Mouse (Mus musculus) layer of hippocampus, adult 8-10 months (tissue): Measurements from ENCODE around the gene Wfdc1. TPM values are rescaled to one million over a fixed set of nuclear protein-coding genes. Genes with fewer than 3 reads are reported as not detected.
A peak's percentile ranks its signal among the peaks of the same experiment; 100 is the strongest.

Source experiments
- DNase-seq, 2 experiments: peaks; one replicate each; pipeline ENCODE4 v3.0.0; 2022; ENCODE audit warnings: low spot score in 2 of 2
- total RNA-seq, 4 experiments: library from RNA; stranded (reverse); gene quantifications; 2 replicates each; pipeline ENCODE4 v1.2.4; 2022

Wfdc1 gene
- total RNA-seq, 4 experiments from 2014 or later: 5.9 to 7.8 (median 7.0) TPM

DNA sequence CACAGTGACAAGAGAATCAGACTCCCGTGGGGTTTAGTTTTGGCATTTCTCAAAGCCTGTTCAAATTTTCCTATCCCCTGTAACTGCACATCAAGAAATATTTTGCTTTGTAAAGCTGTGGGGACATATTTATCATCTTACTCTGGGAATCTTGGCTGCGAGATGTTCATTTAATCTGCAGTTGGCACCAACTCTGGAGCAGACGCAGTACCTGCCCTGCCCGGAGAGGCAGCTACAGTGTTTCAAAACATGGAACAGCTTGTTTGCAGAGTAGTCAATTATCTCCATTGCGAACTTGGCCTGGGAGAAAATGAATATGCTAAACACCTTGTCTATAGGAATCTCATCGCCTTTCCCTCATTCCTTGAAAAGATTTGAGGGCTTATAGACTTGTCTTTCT, 27.9 kb upstream of the Wfdc1 start:
- no peak for DNase-seq

- DNase-seq: no peak
Observed at GRCm38 (mm10) chr8:119639798-119640197, 26.4 kb upstream of the Wfdc1 start.

DNA sequence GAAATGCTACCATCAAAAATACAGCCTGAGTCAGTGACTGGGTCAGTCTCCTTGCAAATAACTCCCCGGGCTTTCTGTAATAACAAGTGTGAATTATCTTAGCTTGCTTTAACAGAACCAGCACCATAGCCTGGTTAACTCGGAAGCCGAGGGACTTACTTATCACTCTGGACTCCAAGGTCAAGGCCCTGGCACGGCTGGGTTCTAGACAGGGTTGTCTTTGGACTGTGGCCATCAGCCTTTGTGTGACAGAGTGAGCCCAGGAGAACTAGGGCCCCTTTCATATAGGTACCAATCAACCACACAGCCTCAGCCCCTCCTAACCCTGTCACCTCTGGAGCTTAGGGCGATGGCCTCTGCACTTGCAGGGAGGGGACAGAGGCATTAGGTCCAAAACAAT, 25.1 kb upstream of the Wfdc1 start:
- DNase-seq: no peak

GRCm38 (mm10) chr8:119642960-119643359, 23.2 kb upstream of the Wfdc1 start:
- DNase-seq: no peak

GRCm38 (mm10) chr8:119644429-119644960, 21.7 kb upstream of the Wfdc1 start:
- no peak for DNase-seq

DNA sequence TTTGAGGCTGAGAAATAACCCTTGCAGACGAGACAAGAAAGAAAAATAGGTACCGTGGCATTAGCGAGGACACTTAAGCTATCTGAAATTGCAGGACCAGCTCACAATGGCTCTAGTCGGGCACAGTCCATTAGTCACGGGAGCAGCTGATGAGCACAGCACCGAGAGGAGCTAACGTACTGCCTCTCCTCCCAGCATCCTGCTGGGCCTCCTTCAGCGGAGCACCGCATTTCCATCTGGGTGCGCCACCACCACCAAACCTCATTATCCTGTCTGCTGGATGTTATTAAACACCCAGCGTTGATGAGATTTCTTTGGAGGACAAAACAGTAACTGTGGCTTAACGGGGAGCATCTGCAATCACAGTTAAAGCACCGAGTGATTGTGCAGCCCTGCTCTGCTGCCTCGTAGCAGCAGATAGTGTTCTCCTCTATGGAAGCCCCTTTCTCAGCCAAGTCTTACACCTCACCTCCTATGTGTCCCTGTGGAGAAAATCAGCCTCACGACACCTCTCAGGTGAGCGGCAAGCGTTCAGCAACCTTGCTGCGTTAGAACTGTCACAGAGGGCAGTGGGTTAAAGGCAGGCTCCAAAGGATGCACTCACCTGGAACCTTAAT, 21.1 kb upstream of the Wfdc1 start:
- no peak for DNase-seq

DNA sequence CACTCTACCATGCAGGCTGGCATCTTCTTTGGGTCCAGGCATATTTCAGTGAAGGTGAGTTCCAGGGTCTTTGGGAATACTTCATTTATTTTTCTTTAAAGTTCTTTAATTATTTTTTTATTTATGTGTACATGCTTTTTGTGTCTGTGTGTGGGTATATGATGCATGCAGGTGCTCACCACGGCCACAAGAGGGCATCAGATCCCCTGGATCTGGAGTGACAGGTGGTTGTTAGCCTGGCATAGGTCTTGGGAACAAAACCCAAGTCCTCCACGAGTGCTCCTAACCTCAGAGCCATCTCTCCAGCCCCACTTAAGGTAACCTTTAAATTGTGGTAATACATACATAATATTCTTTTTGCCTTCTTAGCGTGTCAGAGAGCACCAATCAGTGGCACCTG, 20.0 kb upstream of the Wfdc1 start:
- DNase-seq: no peak

DNA sequence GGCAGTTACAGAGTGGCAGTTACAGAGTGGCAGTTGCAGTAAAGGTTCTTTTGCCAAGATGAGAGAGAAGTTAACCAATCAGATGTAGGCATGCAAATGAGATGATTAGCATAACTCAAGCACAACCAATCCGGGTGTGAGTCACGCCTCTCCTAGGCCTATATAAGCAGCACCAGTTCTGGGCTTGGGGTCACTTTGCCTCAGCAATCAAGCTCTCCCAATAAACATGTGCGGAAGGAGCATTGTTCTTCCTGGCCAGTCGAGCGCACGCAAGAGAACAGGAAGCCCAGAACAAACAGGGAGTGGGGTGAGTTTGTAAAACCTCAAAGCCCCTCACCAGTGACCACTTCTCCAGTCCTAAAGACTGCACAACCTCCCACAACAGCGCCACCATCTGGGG, 19.3 kb upstream of the Wfdc1 start:
- DNase-seq: no peak

- no peak for DNase-seq
Observed at GRCm38 (mm10) chr8:119651324-119651723, 14.8 kb upstream of the Wfdc1 start.

GRCm38 (mm10) chr8:119656709-119657464, 9.3 kb upstream of the Wfdc1 start:
- no peak for DNase-seq

- DNase-seq: no peak
Observed at GRCm38 (mm10) chr8:119661081-119661480, 5.1 kb upstream of the Wfdc1 start.

DNA sequence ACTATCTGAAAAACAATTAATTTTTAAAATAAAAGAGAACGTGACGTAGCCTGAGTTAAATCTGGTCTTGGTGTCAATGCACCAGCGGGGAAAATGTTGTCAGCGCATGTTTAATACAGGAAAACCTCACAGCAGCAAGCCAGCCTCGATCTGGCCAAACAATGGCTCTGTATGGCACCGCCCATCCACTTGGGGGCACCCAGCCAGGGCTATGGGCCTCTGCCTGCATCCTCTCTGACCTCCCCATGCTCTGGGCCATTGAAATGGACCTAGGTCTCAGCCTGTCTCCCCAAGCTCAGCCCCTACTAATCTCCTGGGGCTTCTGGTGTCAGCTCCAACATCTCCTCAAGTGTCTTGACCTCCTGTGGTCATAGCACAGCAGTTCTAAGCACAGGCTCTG, 4.3 kb upstream of the Wfdc1 start:
- DNase-seq: no peak

GRCm38 (mm10) chr8:119663440-119663839, 2.7 kb upstream of the Wfdc1 start:
- DNase-seq: no peak

DNA sequence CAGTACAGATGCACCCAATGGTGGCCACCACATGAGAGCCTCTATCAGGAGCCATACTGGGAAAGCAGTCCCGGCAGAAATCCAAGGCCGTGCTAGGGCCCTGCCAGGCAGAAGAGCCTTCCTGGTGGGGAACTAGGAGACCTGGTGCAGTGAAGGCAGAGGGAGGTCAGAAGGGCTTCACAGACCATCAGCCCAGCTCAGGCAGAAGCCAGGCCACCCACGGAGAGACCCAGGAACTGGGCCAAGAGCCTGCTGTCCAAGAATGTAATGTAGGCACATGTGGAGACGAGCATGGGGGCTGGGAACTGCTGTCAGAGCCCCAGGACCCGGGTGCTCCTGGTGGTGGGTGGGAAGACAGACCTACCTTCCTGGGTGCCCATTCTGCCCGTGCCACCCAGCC, 895 bp upstream of the Wfdc1 start:
- no peak for DNase-seq

DNA sequence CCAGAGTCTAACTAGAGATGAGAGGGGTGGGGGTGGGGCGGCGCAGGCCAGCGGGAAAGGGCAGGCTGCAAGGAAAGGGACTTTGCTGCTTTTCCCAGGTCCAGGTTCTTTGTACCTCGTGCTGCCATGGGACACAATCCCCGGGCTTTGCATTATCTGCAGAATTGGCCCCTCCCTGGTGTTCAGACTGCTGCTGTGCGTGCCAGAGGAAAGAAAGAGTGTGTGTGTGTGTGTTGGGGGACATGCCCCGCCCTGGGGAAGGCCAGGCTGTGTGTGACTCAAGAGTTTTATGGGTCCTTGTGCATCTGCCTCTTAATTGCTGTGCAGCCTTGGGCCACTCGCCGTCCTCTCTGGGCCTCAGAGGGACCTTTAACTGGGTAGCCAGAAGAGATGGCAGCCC, 2.3 kb downstream of the Wfdc1 start:
- no peak for DNase-seq

GRCm38 (mm10) chr8:119669284-119669683, 3.1 kb downstream of the Wfdc1 start:
- DNase-seq: no peak

- DNase-seq: no peak
Observed at GRCm38 (mm10) chr8:119670419-119671091, 4.4 kb downstream of the Wfdc1 start.

DNA sequence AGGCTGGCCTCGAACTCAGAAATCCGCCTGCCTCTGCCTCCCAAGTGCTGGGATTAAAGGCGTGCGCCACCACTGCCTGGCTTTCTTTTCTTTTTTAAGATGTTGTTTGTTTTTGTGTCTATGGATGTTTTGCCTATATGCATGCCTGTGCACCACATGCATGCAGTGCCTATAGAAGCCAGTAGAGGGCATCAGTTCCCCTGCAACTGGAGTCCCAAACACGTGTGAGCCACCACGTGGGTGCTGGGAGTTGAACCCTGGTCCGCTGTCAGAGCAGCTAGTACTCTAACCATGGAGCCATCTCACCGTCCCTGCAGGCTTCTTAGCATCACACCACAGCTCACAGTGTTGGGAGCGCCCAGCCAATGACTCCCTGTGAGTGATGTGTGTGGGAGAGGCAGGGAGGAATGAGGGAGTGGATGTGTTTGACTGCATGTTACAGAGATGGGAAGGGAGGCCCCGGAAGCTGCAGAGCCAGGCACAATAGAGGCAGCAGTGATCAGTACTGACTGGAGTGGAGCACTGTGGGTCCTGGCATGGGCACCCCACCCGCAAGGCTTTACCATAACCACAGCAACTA, 7.9 kb downstream of the Wfdc1 start:
- DNase-seq: no peak

- no peak for DNase-seq
Observed at GRCm38 (mm10) chr8:119675457-119675856, 9.3 kb downstream of the Wfdc1 start.

DNA sequence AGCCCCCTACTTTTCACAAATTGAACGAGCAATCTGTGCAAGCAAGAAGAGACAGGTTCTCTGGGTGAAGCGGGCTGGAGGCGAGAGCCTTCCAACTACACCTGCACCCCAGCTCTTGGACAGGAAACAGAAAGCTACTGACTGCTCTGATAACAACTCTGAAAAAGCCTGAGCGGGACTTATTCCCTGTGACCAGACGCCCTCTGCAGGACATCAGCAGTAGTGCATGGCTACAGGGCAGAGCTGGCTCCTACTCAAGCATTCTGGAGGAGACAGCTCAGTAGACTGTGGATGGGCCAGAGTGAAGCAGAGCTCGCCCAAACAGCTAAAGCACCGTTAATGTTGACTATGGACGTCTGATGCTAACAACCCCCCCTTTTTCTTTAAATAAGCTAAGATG, 10.2 kb downstream of the Wfdc1 start:
- peak; percentile 82 to 95 for DNase-seq

GRCm38 (mm10) chr8:119678138-119678843, 12.1 kb downstream of the Wfdc1 start:
- DNase-seq: no peak
